Mouse (Mus musculus): ENCODE results near the gene Trim24. TPM values are rescaled to one million over a fixed set of nuclear protein-coding genes. Genes with fewer than 3 reads are reported as not detected.
"Not testable (repeated sequence)": the region's sequence is repeated elsewhere in the genome, so short reads cannot be mapped to it uniquely, and the experiment has no call there.

The Trim24 gene
- polyA plus RNA-seq, 1 experiment from 2014 or later, result 21.2 TPM

DNA sequence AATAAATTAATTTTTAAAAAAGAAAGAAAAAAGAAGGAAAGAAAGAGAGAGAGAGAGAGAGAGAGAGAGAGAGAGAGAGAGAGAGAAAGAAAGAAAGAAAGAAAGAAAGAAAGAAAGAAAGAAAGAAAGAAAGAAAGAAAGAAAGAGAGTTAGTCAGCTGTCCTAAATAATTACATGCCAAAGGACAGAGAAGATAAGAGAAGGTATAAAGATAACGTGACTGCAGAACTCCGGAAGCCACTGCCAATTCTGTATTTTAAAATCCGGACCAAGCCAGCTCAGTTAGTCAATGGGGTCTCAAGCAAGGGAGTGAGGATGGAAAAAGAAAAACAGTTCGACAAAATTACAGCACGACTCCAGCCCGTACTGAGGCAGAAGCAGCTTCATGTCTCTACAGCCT is 25.7 kb upstream of the Trim24 start:
- not testable (repeated sequence) for H3K9me3 ChIP-seq; H3K4me1 ChIP-seq; H3K4me3 ChIP-seq; H3K36me3 ChIP-seq (replicated peaks); H3K9ac ChIP-seq; H3K4me2 ChIP-seq; ATAC-seq (replicated peaks); H3K27me3 ChIP-seq (replicated peaks); H3K27ac ChIP-seq
- 87% methylated on average over 6 of the region's 6 CpGs for WGBS

DNA sequence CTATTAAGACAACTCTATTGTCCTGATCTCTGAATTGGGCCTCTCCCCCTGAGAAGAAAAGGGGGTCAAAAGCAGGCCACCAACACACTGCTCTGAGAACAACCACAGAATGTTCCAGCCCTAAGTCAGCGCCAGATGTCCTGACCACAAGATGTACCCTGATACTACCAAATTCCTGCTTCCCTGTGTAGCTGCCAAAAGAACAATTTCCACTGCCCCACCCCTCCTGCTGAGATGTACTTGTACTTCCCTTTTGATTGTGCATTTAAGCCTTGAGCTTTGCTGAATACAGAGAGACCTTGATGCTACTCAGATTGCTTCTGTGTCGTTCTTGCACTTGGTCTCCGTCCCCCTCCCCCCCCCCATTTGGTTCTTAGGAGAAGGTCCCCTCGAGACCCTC is 23.1 kb upstream of the Trim24 start:
- not testable (repeated sequence) for H3K9ac ChIP-seq; H3K27me3 ChIP-seq (replicated peaks); H3K4me1 ChIP-seq; H3K9me3 ChIP-seq; H3K4me3 ChIP-seq; H3K36me3 ChIP-seq (replicated peaks); H3K27ac ChIP-seq; ATAC-seq (replicated peaks); H3K4me2 ChIP-seq
- 79% methylated on average over 4 of the region's 4 CpGs for WGBS

DNA sequence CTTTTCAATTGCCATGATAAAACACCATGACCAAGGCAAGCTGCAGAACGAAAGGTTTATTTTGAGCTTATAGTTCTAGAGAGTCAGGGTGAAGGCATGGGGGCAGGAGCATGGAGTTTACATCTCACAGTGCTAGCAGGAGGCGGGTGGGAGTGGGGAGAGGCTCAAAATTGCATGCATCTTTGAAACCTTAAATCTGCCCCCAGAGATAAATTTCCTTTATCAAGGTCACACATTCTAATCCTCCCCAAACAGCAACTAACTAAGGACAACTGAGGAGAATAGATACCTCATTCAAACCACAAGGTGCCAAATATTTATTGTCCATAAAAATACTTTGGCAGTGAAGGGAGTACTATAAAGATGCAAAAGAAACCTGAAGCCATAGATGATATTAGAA is 19.3 kb upstream of the Trim24 start:
- no peaks in the 10 kb centered on the region for H3K27me3 ChIP-seq (replicated peaks)
- ATAC-seq (replicated peaks), result no peak
- H3K4me2 ChIP-seq, result no peak overlapping the region
- H3K4me3 ChIP-seq, result no peak overlapping the region
- H3K4me1 ChIP-seq, result no peaks in the 10 kb centered on the region
- no peak overlapping the region for H3K9ac ChIP-seq
- WGBS, result 96% methylated on average over 2 of the region's 2 CpGs
- H3K9me3 ChIP-seq, result peaks cover 7% of the 10 kb centered on the region; the same call in 1 of the 2 replicates
- no peaks in the 10 kb centered on the region for H3K36me3 ChIP-seq (replicated peaks)
- H3K27ac ChIP-seq, result no peak overlapping the region

DNA sequence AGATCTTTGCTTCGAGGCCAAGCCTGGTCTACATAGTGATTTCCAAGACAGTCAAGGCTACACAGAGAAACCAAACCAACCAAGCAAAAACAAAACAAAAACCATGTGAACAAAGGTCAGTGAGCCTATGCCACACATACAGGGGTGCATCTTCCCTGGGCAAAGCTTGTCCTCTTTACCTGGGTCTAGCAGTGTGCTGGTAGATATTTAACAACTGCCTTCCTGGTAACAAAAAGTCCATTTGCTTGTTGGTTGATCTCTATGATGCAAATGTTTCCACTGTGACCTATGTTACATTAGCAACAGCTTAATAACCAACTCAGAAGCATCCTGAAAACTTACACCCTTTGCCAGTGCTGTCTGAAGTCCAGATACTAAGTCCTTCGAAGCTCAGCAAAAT is 17.3 kb upstream of the Trim24 start:
- no peaks in the 10 kb centered on the region for H3K36me3 ChIP-seq (replicated peaks)
- no peak overlapping the region for H3K4me3 ChIP-seq
- no peaks in the 10 kb centered on the region for H3K27me3 ChIP-seq (replicated peaks)
- 94% methylated on average over 2 of the region's 2 CpGs for WGBS
- H3K9me3 ChIP-seq, result peaks cover 4% of the 10 kb centered on the region; the same call in 1 of the 2 replicates
- no peak overlapping the region for H3K9ac ChIP-seq
- H3K4me1 ChIP-seq, result no peaks in the 10 kb centered on the region
- no peak overlapping the region for H3K4me2 ChIP-seq
- ATAC-seq (replicated peaks), result no peak
- no peak overlapping the region for H3K27ac ChIP-seq

DNA sequence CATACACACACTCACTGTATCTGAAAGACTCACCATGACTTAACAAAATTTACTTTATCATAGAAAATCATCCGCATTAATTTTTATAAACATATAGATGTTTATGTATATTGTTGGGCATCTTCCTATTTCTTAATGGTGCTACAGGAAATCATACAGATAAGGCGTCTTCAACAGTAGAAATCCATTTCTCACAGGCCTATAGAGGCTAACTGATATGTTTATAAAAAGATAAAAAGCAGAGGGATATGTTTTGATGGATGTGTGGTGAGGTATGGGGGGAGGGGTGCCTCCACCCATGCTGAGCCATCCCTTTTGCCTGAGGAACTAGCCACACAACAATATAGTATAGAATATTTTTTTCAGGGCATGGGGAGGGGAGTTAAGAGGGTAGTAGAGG is 15.2 kb upstream of the Trim24 start:
- Histone ChIP-seq H3K4me1 (no peaks in the 10 kb centered on the region), H3K4me3 (no peak overlapping the region), H3K9me3 (no peaks in the 10 kb centered on the region), H3K36me3 (replicated peaks) (no peaks in the 10 kb centered on the region), H3K9ac (no peak overlapping the region), H3K27me3 (replicated peaks) (no peaks in the 10 kb centered on the region), H3K4me2 (no peak overlapping the region), H3K27ac (no peak overlapping the region)
- ATAC-seq (replicated peaks), result no peak
- 91% methylated on average over 2 of the region's 2 CpGs for WGBS

DNA sequence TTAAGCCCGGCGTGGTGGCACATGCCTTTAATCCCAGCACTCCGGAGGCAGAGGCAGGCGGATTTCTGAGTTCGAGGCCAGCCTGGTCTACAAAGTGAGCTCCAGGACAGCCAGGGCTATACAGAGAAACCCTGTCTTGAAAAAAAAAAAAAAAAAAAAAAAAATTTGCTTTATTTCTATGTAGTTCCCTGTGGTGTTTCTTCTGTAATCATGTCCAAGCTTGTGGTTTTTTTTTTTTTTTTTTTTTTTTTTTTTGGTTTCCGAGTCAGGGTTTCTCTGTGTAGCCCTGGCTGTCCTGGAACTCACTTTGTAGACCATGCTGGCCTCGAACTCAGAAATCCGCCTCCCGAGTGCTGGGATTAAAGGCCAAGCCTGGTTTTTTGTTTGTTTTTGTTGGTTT is 14.3 kb upstream of the Trim24 start:
- not testable (repeated sequence) for H3K27ac ChIP-seq; H3K9ac ChIP-seq; H3K36me3 ChIP-seq (replicated peaks); ATAC-seq (replicated peaks); H3K4me1 ChIP-seq; H3K9me3 ChIP-seq; H3K4me3 ChIP-seq; H3K27me3 ChIP-seq (replicated peaks); H3K4me2 ChIP-seq
- WGBS, result 92% methylated on average over 9 of the region's 9 CpGs

DNA sequence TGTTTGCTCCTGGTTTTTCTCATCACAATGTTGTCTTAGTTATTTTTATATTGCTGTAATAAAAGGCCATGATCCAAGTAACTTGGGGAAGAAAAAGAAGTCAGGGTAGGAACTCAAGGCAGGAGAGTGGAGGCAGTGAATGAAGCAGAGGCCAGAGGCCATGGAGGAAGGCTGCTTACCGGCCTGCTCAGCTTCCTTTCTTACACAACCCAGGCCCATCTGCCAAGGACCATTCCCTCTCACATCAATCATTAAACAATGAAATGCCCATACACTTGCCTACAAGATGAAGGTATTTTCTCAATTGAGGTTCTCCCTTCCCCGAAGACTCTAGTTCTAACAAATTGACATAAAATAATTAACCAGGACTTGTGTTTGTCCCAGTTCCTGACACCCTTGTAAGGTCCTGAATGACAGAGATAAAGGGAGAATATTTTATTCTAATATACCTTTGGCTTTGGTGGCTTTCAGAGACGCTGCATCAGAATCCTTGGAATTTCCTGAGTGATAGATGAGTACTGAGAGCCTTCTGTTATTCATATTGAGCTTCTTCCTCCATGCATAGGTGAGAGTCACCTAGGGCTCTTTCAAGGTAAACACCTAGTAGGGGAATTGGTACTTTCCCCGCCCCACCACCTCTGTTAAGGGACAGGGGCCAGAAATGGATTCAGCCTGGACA is 13.3 kb upstream of the Trim24 start:
- Histone ChIP-seq H3K27ac (no peak overlapping the region), H3K27me3 (replicated peaks) (no peaks in the 10 kb centered on the region), H3K9ac (no peak overlapping the region), H3K36me3 (replicated peaks) (no peaks in the 10 kb centered on the region), H3K4me2 (no peak overlapping the region), H3K9me3 (no peaks in the 10 kb centered on the region), H3K4me1 (no peaks in the 10 kb centered on the region), H3K4me3 (no peak overlapping the region)
- WGBS, result 77% methylated on average over 4 of the region's 4 CpGs
- ATAC-seq (replicated peaks), result no peak

DNA sequence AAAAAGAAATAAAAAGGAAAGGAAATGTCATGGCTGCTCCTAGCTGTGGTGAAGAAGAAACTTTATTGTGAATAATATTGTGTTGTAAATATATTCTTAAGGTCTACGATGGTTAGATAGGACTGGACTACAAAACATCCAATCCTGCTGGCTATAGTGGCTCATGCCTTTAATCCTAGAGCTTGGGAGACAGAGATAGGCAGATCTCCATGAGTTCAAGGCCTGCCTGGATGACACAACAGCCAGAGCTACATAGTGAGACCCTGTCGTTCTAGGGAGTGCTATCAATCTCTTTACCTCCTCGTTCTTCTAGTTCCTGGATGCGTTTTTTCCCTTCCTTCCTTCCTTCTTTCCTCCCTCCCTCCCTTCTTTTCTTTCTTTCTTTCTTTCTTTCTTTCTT is 12.5 kb upstream of the Trim24 start:
- H3K9me3 ChIP-seq, result no peaks in the 10 kb centered on the region
- 84% methylated on average over 4 of the region's 4 CpGs for WGBS

DNA sequence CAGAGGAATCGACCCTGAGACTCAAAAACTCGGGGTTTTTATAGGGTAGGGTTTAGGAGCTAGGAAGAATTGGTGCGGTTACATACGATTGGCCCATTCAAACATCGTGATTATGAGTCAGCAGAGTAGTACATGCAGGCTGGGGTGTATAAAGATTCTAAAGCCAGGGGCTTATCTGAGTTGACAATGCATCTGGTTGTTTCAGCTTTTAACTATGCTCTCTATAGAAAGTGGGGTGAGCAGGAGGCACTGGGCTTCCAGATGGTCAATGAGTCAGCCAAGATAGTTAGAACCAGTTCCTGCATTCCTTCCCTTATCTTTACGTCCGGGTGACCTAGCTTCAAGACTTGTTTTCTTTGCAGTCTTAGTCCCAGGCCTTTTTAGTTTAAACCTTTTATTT is 7.7 kb upstream of the Trim24 start:
- H3K4me2 ChIP-seq, result no peak overlapping the region
- H3K4me3 ChIP-seq, result no peak overlapping the region
- no peak overlapping the region for H3K9ac ChIP-seq
- WGBS, result 89% methylated on average over 7 of the region's 7 CpGs
- H3K27ac ChIP-seq, result no peak overlapping the region
- no peaks in the 10 kb centered on the region for H3K36me3 ChIP-seq (replicated peaks)
- no peaks in the 10 kb centered on the region for H3K9me3 ChIP-seq
- ATAC-seq (replicated peaks), result no peak
- H3K4me1 ChIP-seq, result no peaks in the 10 kb centered on the region
- H3K27me3 ChIP-seq (replicated peaks), result no peaks in the 10 kb centered on the region

More for the DNA sequence above, 12.5 kb upstream of the Trim24 start:
- H3K27ac ChIP-seq, result no peak overlapping the region
- H3K27me3 ChIP-seq (replicated peaks), result no peaks in the 10 kb centered on the region
- no peak overlapping the region for H3K4me2 ChIP-seq
- H3K9ac ChIP-seq, result no peak overlapping the region
- H3K4me3 ChIP-seq, result no peak overlapping the region
- no peaks in the 10 kb centered on the region for H3K36me3 ChIP-seq (replicated peaks)
- no peak for ATAC-seq (replicated peaks)
- H3K4me1 ChIP-seq, result no peaks in the 10 kb centered on the region

DNA sequence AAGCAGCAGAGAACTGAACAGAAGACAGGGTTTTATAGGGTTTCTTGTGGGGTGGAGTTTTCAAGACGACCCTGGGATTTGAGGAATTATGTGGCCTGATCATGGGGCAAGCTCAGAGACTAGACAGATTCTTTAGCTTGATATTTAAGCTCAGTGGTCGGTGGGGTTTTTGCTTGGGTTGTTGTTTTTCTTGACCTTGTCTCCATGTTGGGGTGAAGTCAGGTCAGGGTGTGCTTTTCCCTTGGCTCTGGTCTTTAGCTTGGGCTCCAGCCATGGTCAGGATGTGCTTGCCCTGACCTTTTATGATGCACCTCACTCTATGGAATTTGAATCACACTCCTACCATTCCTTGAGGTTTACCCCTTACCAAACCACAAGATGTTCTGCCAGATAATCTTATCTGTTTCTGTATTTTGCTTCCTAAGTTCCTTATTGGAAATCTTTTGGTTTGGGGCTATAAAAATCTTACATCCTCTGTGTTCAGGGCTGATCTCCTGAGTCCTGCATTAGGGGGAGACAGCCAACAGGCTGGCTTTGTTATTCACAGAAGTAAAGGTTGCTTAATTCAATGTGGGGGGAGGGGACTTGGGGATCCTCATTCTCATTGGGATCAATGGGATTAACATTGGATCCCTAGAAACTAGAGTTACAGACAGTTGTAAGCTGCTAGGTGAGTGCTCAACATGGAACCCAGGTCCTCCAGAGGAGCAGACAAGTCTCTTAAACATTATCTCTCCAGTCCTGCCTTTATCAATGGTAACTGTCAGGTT is 6.5 kb upstream of the Trim24 start:
- H3K9me3 ChIP-seq, result no peaks in the 10 kb centered on the region
- no peak for ATAC-seq (replicated peaks)
- 88% methylated on average over 2 of the region's 2 CpGs for WGBS
- H3K36me3 ChIP-seq (replicated peaks), result no peaks in the 10 kb centered on the region
- no peak overlapping the region for H3K27ac ChIP-seq
- no peak overlapping the region for H3K4me2 ChIP-seq
- H3K27me3 ChIP-seq (replicated peaks), result no peaks in the 10 kb centered on the region
- no peak overlapping the region for H3K9ac ChIP-seq
- no peak overlapping the region for H3K4me3 ChIP-seq
- H3K4me1 ChIP-seq, result no peaks in the 10 kb centered on the region

DNA sequence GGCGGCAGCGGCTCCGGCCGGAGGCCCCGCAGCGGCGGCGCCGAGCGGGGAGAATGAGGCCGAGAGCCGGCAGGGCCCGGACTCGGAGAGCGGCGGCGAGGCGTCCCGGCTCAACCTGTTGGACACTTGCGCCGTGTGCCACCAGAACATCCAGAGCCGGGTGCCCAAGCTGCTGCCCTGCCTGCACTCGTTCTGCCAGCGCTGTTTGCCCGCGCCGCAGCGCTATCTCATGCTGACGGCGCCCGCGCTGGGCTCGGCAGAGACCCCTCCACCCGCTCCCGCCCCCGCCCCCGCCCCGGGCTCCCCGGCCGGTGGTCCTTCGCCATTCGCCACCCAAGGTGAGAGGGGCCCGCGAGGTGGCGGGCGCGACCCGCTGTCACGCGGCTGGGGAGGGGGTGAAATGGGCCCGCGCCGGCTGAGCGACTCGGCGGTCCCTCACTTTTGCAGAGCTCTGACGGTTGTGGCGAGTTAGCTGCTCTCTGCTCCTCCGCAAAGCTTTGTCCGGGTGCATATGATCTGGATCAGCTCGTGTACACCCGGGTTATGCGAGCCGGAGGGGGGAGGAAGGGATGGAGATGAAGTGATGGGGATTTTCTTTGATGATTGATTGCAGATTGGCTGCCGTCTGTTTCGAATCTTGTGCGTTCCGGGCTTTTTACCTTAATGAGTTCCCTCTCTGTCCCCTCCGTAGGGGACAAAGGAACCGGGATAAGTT is 683 bp downstream of the Trim24 start:
- Histone ChIP-seq H3K4me3 (peak overlapping the region; percentile 65), H3K9ac (peak overlapping the region; percentile 76), H3K9me3 (peaks cover 30% of the 10 kb centered on the region), H3K27me3 (replicated peaks) (no peaks in the 10 kb centered on the region), H3K4me2 (peak overlapping the region; percentile 46), H3K36me3 (replicated peaks) (peaks cover 8% of the 10 kb centered on the region; the same call in 1 of the 2 replicates), H3K4me1 (0 out of 2 replicates have a peak, but pooled peaks cover 2% of the 10 kb centered on the region), H3K27ac (peak overlapping the region; percentile 98)
- ATAC-seq (replicated peaks), result peak; percentile 72
- under 1% methylated on average over 69 of the region's 70 CpGs for WGBS

DNA sequence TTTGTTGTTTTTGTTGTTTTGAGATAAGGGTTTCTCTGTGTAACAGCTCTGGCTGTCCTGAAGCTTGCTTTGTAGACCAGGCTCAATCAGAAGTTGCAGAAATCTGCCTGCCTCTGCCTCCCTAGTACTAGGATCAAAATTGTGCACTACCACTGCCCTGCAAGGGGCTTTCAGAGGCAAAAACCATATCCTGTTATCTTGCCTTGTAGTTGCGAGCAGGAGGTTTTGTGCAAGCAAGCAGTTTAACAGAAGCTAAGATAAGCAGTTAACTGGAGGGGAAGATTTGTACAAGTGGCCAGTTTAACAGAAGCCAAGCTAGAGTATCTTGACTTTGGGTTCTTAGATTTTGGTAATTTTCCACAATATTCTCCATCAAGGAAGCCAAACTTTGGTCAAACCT is 2.2 kb downstream of the Trim24 start:
- Histone ChIP-seq H3K4me3 (no peak overlapping the region; the same call in 1 of the 2 replicates), H3K9me3 (peaks cover 34% of the 10 kb centered on the region), H3K27me3 (replicated peaks) (no peaks in the 10 kb centered on the region), H3K27ac (no peak overlapping the region), H3K4me2 (no peak overlapping the region), H3K36me3 (replicated peaks) (peaks cover 22% of the 10 kb centered on the region), H3K9ac (no peak overlapping the region), H3K4me1 (0 out of 2 replicates have a peak, but pooled peaks cover 2% of the 10 kb centered on the region)
- no peak for ATAC-seq (replicated peaks)
- WGBS, result 94% methylated on average over 1 of the region's 1 CpGs

Data from midbrain, embryonic 15.5 days (tissue).